Mouse (Mus musculus) layer of hippocampus, adult 9-10 months (tissue): Measurements from ENCODE around the gene Dph1.

Experiments
- DNase-seq: peaks from one replicate; pipeline ENCODE4 v3.0.0; 2022; ENCODE audit warnings: low spot score

Gene Dph1

DNA sequence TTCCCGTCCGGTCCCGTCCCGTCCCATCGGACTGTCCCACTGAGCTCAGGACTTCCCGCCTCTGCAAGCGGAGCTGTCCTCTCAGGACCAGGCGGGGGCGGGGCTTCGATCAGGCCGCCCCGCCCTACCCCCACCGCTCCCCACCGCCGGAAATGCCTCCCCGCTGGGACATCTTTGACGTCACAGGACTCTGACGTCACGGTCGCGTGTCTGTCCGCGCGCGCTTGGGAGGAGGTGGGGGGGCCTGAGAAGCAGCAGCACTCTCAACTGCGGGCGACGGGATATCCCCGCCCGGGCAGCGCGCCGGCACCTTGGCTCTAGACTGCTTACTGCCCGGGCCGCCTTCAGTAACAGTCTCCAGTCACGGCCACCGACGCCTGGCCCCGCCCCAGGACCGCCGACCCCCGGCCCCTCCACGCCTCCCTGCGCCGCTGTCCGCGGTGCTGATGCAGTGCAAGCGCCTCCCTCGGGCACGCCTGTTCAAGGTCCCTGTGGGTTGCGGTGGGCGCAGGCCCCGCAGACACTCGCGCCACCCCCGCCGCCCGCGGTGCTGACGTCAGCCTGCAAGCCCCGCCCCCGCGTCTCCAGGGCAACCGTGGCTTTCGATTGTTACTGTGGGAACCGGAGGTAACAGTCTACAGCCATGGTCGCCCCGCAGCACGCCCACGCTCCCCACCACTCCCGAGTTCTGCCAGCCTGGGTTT is 17.8 kb downstream of the Dph1 start:
- peak; percentile 86 for DNase-seq

DNA sequence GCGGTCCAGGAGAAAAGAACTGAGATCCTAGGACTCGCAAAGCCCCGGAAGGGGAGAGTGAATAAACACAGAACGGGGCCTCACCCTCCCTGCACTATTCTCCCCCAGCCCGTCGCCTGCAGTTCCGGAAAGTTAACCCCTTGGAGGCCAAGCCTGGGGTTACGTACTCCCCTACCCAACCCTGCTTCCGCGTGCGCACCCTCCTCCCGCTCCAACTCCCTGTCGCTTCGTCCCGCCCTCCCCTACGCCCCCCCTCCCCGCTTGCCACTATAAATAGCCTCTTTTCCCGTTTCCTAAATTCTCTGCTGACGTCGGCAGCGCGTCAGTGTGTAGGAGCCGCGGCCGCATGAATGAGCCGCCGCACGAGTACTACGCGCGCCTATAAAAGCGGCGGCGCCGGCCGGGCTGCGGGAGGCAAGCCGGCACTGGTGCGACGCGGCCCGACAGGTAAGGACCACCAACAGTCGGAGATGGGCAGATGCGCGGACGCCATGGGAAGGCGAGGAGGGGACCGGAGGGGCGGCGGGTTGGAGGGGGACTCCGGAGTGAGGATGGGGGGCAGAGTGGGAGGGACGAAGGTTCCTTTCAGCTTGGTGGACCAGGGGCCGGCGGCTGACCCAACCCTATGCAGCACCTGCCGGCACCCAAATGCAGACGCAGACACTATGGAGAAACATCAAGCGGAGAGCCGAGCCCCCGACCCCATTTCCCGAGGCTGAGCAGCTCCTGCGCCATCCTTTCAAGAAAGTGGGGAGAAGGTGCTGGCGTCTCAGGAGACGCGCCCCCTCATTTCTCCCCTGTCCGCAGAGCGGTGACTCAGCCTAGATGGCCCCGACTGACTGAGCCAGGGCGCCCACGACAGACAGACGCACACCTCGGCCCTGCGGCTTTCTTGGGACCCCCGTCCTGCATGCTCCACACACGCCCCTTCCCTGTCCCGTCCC is 18.6 kb downstream of the Dph1 start:
- no peak for DNase-seq

DNA sequence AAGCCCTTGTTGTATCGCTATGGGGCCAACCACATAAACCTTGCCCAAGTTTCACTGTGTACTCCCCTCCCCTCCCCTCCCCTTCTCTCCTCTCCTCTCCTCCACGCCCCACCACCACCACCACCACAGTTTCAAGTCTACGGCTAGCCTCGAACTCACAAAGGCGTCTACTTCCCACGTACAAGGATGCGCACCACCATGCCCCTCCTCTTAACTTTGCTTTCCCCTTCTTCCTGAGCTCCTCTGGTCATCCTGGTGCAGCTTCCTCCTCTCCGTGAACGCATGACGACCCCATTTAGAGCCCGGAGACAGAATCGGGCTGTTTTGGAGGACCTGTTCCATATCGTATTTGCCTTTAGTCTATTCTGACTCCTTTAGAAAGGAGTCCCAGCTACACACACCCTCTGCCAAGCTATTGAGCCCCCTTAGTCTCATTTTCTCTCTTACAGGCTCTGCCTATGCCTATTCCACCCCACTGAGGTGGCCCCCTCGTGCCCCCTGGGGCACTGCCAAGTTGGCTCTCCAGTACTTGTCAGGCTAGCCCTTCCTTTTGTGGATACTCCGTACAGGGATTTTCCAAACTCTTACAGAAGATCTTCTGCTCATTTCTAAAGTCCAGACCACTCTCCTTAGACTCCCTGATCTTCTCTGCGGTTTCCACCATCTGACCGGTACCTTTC is 19.7 kb downstream of the Dph1 start:
- no peak for DNase-seq

DNA sequence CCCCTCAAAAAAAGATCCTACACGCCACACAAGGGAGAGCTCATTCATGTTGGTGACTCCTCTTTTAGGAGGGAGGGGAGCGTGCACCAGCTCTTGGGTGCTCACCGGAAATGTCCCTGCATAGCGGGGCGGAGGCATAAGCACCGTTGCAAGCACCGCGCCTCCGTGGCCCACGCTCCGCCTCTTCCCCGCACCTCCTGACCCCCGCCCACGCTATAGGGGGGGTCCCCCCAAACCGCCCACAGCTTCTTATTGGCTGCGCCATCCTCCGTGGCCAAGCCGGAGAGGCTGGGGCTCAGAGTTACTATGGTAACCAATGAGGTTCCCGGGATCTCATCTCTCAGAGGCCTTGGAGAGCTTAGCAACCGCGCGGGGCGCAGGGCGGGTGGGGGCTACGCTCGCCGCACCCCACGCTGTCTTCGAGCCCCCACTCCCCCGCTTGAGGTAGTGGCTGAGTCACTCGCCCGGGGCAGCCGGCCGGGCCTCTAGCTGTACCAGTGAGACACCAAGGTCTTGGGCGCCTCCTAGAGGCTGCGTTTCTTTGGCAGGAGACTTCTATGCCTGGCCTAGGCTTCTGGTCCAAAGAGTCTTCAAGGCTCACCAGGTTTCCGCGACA is 20.8 kb downstream of the Dph1 start:
- peak; percentile 94 for DNase-seq

DNA sequence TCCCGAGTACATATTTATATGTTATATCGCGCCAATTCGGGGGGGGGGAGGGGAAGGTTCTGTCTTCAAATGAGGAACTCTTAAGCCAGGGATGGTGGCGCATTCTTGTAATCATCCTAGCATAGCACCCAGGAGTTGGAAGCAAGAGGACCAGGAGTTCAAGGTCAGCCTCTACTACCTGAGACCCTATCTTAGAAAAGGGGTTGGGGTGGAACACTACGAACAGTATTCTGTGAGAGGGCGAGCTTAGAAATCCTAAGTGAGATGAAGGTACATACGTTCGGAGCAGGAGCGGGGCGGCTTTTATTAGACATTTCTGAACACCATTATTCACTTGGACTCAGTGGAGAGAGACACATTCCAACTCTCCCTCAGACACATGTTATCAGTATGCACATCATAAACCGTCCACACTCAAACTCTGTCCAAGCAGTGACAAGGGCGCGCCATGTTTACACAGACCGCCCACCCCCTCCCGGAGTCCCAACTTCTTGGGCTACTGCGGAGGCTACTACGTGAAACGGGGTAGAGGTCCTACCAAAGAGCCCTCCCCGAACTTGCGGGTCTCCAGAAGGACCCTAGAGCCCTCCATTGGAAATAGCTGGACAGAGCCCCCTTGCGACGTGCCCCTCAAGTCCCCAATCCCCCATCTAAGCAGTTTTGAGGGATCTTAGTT is 21.5 kb downstream of the Dph1 start, which contains the start of gene Hic1:
Hic1 (minus strand) TSS at position 115 of the 676 bp plus-strand sequence.
- DNase-seq = no peak

DNA sequence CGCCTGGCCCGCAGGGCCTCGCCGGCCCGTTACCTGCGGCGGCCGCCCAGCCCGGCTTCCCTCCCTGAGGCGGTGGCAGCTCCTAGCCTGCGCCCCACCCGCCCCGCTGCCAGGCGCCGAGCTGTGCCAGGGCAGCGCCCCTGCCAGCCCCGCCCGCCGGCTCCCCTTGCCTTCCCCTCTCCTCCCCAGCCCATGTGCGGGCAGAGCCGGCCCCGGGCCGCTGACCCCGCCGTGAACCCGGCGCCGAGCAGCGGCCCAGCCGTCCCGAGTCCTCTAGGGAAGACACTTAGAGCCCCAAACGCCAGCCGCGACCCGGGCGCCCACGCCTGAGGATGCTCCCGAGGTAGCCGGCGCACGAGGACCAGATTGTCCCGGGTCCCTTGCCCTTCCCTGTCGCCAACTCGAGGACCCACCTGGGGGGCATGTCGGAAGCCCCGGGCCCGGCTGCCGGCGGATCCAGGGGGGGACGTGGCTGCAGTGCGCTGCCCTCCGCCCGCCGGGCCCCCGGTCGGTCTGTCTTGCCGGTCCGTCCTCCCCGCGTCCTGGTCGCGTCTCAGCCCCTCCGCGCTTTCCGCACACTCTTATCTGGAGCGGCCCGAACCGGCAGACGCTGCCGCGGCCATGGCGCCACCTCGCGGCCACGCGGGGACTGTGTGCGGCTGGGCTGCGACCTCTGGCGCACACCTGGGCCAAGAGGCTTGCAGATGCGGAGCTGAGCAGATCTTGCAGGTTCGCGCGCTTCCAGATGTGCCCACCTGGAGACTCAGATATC is 22.3 kb downstream of the Dph1 start:
- DNase-seq = no peak

DNA sequence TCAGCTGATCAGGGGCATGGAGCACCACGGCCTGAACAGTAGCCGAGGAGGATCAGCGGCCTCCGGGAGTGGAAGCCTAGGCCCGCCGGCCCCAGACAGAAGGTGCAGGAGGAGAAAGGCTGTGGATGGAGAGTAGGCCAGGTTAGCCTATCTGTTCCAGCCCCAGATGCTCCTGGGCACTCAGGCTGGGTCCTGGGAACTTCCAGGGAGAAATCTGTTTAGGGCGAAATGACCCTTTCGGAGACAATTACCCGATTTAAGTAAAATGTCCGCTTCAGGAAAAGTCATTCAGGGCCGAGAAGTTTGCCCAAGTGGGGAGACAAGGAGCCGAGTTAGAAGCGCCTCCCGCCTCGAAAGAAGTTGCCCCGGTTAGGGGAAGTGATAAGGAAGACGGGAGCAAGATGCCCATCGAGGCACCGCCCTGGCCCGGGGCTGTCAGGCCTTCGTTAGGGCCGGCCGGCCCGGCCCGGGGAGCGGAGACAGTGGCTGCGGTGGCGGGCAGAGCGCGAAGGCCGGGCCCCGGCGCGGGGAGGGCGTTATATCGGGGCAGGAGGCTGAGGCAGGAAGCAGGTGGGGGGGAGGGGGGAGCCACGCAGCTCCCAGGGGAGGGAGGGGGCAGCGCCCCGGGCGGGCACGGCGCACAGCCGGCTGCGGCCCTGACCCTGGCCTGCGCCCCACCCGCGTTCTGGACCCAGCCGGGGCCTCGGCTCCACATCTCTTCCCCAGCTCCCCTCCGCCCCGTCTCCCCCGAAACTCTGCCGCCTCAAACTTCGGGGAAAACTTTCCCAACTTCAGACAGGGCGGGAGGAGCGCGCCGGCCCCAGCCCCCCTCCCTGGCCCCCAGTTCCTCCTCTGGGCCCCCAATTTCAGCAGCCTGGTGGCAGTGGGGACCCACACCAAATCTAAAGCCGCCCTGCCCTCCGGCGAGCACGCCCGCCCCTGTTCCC is 23.1 kb downstream of the Dph1 start:
- no peak for DNase-seq

DNA sequence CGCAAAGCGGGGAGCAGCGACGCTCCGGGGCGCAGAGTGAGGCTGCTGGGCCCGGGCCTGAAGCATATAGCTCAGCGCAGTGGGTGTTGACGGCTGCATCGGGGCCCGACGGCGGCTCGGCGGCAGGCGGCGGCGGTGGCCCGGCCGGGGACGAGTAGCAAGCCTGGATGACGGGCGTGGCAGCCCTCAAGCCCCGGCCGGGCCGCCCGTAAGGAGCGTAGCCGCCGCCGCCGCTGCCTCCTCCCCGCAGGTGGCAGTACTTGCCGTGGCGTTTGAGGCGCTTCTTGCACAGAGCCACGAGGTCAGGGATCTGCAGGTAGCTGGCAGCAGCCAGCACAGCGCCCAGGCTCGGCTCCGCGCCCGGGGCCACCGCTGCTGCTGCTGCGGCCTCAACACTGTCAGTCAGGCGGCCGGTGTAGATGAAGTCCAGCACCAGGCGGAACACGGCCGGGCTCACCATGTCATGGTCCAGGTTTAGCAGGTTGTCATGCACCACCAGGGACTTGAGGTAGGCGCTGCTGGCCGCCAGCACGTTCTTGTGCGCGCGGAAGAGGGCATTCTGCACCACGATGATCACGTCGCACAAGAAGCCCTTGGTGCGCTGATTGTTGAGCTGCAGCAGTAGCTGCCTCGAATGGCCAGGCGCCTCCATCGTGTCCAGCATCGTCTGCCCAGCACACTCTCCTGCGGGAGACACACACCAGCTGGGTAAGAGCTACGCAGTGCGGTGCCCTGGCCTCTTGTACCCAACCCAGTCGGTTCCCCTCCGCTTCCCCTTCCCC is 24.0 kb downstream of the Dph1 start:
- no peak for DNase-seq

DNA sequence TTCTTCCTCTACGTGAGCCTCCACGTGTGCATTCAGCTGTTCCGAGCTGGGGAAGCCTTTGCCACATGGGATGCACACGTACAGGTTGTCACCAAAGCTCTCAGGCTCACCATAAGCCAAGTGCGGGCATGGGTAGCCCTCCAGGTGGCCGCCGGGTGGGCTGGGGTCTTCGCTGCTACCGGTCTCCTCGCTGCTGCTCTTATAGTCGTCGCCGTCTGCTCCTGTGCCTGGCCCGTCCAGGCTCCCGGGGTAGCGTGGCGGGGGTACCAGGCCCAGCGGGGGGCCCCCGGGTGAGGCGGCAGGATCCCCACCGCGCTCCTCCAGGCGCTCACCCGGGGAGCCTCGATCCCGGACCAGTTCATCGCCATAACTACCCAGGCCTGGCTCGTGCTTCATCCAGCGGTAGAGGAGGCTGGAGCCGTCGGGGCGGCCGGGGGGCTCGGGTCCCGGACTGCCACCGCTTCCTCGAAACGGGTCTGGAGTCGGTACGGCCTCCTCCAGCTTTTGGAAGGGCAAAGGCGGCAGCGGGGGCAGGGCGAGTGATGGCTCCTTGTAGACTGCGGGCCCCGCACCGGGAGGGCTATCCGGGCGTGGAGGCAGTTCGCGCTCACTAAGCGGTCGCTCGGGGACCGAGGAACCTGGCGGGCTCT is 24.7 kb downstream of the Dph1 start:
- DNase-seq = no peak

DNA sequence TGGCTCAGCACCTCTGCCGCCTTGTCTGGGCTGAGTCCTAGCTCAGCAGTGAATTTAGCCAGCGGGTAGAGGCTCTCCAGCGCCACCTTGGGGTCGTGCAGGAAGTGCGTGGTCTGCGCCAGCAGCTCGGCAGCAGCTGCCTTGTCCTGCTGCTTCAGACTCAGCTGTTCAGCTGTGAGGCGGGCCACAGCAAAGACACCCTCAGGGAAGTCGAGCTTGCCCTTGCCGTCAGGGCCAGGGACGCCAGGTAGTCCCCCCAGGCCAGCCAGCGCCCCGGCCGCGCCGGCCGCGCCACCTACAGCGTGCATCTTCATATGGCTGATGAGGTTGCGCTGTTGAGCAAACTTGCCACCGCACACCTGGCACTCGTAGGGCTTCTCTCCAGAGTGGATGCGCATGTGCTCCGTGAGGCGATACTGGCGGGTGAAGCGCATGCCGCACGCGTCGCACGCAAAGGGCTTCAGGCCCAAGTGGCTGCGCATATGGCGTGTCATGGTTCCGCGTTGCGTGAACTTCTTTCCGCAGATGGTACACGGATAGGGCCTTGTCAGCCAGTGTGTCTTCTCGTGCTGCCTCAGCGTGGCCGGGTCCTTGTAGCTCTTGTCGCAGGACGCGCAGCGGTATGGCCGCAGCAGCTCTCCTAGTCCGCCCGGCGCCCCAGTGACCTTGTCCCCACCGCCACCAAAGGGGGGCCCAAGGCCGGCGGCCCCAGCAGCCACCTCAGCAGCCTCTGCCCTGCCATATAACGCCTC is 25.4 kb downstream of the Dph1 start:
- no peak for DNase-seq

DNA sequence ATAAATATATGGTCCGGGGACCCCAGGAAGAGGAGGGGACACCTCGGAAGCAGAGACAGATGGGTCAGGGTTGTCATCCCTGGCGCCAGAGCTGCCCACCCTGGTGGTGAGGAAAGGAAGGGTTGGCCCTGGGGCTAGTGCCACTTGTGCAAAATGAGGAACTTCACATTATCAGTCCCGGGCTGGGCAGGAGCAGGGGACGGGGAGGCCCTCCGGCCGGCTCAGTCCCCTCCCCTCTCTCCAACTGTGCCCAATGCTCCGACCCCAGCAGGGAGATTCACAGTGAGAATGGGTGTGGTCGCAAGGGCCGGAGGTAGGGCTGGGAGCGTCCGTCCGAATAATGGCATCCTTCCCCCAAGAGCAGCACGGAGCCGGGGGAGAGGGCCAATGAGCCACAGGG is 26.3 kb downstream of the Dph1 start:
- DNase-seq = no peak

DNA sequence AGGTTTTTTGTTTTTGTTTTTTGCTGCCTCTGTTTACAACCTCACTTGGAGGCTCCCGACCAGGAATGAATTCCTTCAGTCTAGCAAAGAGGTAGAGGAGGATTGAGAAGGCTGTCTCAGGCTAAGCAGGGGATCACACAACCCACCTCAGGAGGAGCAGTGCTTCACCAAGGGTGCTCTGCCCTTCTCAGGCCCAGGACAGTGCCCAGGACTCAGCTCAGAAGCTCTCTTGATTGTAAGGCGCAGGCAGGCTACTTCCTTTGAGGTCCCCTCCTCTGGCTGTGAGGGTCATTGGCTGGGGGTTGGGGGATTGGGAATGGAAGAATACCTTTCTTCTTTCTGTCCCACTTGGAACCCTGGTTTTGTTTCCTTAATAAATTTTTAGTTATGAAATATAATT is 27.0 kb downstream of the Dph1 start:
- no peak for DNase-seq

DNA sequence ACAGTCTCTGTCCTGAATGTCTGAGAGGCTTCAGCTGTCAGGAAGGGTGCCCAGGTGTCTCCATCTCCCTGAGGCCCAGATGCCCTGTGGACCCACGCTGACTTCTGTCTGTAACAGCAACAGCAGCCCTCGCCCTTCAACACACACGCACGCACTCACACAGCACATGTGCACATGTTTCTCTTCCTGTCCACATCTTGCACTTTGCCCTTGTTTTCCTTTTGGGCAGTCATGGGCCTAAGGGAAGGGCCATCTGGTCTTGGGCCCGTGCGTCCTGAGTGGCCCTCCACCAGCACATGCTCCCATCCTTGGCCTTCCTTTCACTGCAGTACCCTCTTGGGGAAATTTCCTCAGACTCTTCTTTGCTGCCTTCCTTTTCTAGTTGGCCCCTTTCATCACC is 27.7 kb downstream of the Dph1 start:
- no peak for DNase-seq

DNA sequence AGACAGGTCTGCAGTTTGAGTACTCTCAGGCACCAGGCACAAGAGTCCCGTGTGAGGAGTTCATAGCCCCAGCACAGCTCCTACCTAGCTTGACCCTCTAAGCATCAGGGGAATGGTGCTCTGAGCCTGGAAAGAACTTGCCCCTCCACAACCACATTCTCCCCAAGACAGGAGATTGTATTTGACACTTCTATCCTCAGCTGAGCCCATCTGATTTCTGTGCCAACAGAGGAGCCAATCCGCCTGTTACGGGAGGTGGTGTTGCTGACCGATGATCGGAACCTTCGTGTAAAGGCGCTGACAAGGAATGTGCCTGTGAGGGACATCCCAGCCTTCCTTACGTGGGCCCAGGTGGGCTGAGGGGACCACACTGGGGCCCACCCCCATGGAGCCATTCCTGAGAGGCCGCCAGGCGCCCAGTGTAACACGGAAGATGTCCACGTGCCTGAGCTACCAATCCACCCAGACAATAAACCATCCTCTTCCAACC is 28.4 kb downstream of the Dph1 start:
- no peak for DNase-seq

DNA sequence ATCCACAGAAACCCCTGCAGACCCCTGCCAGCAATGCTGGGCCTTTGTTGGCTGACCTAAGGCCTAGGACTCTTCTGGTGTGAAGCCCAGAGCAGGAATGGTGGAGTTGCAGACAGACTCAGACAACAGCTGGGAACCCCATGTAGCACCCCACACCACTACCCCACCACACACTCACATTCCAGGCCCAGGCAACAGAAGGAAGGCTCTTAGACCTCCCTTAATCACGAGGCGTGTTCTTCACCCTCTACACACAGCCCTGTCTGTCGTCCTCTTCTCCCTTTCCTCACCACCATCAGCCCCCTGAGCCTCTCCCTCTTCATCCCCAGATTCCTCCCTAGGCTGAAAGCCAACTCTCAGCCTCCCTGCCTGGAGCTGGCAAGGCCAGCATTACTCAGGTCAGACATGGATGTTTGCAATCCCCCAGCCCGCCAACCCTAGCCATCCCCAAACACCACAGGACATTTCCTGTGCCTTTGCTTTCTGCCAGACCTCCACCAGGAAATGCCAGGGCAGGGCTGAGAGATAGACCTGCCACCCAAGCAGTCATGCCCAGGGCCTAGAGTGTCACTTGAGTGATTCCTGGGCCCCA is 29.5 kb downstream of the Dph1 start:
- no peak for DNase-seq

DNA sequence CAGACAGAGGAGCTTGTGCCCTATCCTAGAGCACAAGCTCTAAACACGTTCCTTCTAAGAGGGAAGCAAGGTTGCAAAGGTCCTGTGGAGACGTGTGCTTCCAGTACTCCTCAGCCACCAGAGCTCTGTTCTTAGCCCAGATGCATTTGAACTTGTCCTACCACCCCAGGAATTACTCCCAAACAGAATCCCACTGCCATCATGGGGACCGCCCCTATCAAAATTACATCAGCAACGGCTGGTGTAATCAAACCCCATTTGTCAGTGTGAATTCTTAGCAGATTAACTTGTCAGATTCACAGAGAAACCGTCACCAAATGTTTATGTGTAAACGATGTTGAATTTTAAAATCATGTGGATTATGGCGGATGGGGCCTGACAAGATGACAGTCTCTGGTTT is 30.1 kb downstream of the Dph1 start:
- no peak for DNase-seq

DNA sequence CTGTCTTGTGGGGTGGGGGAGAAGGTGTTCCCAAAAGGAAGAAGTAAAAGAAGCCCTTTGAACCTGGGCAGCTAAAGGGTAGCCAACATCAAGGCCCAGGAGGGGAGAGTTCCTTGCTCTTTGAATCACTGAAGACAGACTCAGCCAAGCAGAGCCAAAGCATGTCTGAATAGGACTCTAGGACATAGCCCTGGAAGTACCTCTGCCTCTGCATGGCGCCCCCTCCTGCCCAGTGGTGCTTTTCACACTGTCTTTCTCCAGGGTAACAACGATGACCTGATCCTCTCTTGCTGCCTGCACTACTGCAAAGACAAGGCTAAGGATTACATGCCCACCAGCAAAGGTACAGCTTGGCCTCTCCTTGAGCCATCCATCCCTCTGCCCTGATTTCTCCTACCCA is 31.5 kb downstream of the Dph1 start:
- no peak for DNase-seq
